Mouse (Mus musculus): ENCODE results near the gene Paxip1.

Gene Paxip1

GRCm38 (mm10) chr5:27724460-27724859, 67.0 kb downstream of the Paxip1 start:
- DNase-seq (ENCODE audit: low spot score): no peak

- no peak for DNase-seq (ENCODE audit: low spot score)
These were observed 72.2 kb downstream of the Paxip1 start for GRCm38 (mm10) chr5:27719311-27719710.

GRCm38 (mm10) chr5:27717301-27717700, 74.2 kb downstream of the Paxip1 start:
- no peak for DNase-seq (ENCODE audit: low spot score)

- DNase-seq (ENCODE audit: low spot score): no peak
These were observed 75.5 kb downstream of the Paxip1 start for GRCm38 (mm10) chr5:27716026-27716425.

- no peak for DNase-seq (ENCODE audit: low spot score)
These were observed 77.1 kb downstream of the Paxip1 start for GRCm38 (mm10) chr5:27714356-27714755.

GRCm38 (mm10) chr5:27711461-27712192, 79.9 kb downstream of the Paxip1 start:
- DNase-seq (ENCODE audit: low spot score): no peak

GRCm38 (mm10) chr5:27708209-27708608, 83.3 kb downstream of the Paxip1 start:
- DNase-seq (ENCODE audit: low spot score): peak; percentile 55

- no peak for DNase-seq (ENCODE audit: low spot score)
These were observed 84.2 kb downstream of the Paxip1 start for GRCm38 (mm10) chr5:27707283-27707682.

GRCm38 (mm10) chr5:27706551-27706950, 84.9 kb downstream of the Paxip1 start:
- DNase-seq (ENCODE audit: low spot score): no peak

GRCm38 (mm10) chr5:27705020-27705419, 86.5 kb downstream of the Paxip1 start:
- DNase-seq (ENCODE audit: low spot score): no peak

GRCm38 (mm10) chr5:27702482-27702881, 89.0 kb downstream of the Paxip1 start:
- DNase-seq (ENCODE audit: low spot score): no peak
